Mouse (Mus musculus): ENCODE results near the gene Slf1. TPM values are rescaled to one million over a fixed set of nuclear protein-coding genes. Genes with fewer than 3 reads are reported as not detected.

The Slf1 gene
- total RNA-seq, 2 experiments from 2014 or later, result 22.2 to 24.4 TPM

GRCm38 (mm10) chr13:77003684-77004083 lies 131.6 kb downstream of the Slf1 start:
- no peak for DNase-seq
- intact Hi-C loops (cut with DNase I), result no loop called here

GRCm38 (mm10) chr13:77002628-77003027 lies 132.6 kb downstream of the Slf1 start:
- intact Hi-C loops (cut with DNase I), result no loop called here
- DNase-seq, result no peak

Other genes with a start within 250 kb of the Slf1 start
- 1 to 10 TPM; 4.6 to 5.7 TPM for gene 2210408I21Rik, start 67 bp upstream of the Slf1 start, total RNA-seq (2021)

Measured in heart, postnatal 36 days (tissue).